Mouse (Mus musculus) hindbrain, embryonic 15.5 days (tissue): ENCODE measurements at regions not wholly inside any gene's neighbourhood (a gene's known extent, or its start where the extent isn't known, plus 50 kb on each side); places are given as distances from the start of the nearest gene placed in this dataset.

ENCODE experiments used
- ATAC-seq: fragments of 200-750 bp; cut with Nextera tagmentation; 2 replicates; pipeline ENCODE4 v1.8.0; 2017; ENCODE audit warnings: low read depth, moderate number of reproducible peaks, moderate TSS enrichment; ENCODE audit not compliant: low FRiP score
- H3K27ac ChIP-seq: fragments of 300-500 bp; sonication (generic); replicated peaks from 2 replicates; pipeline ENCODE4 v1.5.1; 2015; ENCODE audit warnings: mild to moderate bottlenecking, inconsistent platforms
- H3K27me3 ChIP-seq: fragments of 300-500 bp; sonication (generic); 2 replicates; pipeline ENCODE4 v1.6.1; 2015; ENCODE audit warnings: control low read depth, inconsistent platforms
- H3K36me3 ChIP-seq: fragments of 300-500 bp; sonication (generic); 2 replicates; pipeline ENCODE4 v1.6.1; 2015; ENCODE audit warnings: control low read depth, inconsistent platforms
- H3K4me1 ChIP-seq: fragments of 300-500 bp; sonication (generic); replicated peaks from 2 replicates; pipeline ENCODE4 v1.6.1; 2015; ENCODE audit warnings: control low read depth, inconsistent platforms
- H3K4me2 ChIP-seq: fragments of 300-500 bp; sonication (generic); 2 replicates; pipeline ENCODE4 v1.6.1; 2015; ENCODE audit warnings: moderate library complexity, mild to moderate bottlenecking, inconsistent platforms
- H3K4me3 ChIP-seq: fragments of 300-500 bp; sonication (generic); 2 replicates; pipeline ENCODE4 v1.5.1; 2015; ENCODE audit warnings: mild to moderate bottlenecking, inconsistent platforms
- H3K9ac ChIP-seq: fragments of 300-500 bp; sonication (generic); 2 replicates; pipeline ENCODE4 v1.6.1; 2015; ENCODE audit warnings: inconsistent platforms
- H3K9me3 ChIP-seq: fragments of 300-500 bp; sonication (generic); 2 replicates; pipeline ENCODE4 v1.6.1; 2016; ENCODE audit warnings: control low read depth, inconsistent platforms
- WGBS: fragments of 180-500 bp; shearing (Covaris S2); methylation state at CpG from one replicate; pipeline ENCODE4 v1.1.7; 2015; 5-methylcytosine and 5-hydroxymethylcytosine counted together

DNA sequence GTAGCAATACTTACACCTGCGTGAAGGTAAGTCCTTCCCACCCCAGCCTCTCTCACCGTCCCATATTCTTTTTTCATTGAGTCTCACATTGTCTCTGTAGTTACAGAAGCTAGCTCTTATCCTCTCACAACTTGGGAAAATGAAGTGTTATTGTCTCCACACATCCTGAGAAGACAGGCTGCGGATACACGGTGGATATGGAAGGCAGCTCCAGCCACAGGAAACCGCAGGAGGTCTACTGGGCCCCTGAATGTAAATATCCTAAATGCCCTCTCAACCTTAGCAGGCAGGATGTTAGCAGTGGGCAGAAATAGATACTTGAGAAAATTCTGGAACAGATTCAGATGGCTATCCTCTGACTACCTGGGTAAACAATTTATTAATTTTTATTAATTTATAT, 73.8 kb upstream of the Zfp703 start:
- Histone ChIP-seq H3K4me2 (no peak overlapping the region), H3K4me3 (no peak overlapping the region), H3K27me3 (no peaks in the 10 kb centered on the region), H3K9ac (no peak overlapping the region), H3K27ac (no peak overlapping the region), H3K9me3 (no peaks in the 10 kb centered on the region), H3K36me3 (no peaks in the 10 kb centered on the region), H3K4me1 (no peaks in the 10 kb centered on the region)
- 74% methylated on average over 5 of the region's 5 CpGs for WGBS
- ATAC-seq = no peak

GRCm38 (mm10) chr8:26906257-26906656, 70.9 kb upstream of the Zfp703 start:
- Histone ChIP-seq H3K27ac (no peak overlapping the region), H3K27me3 (no peaks in the 10 kb centered on the region), H3K4me1 (no peaks in the 10 kb centered on the region), H3K36me3 (no peaks in the 10 kb centered on the region), H3K4me2 (no peak overlapping the region), H3K4me3 (no peak overlapping the region), H3K9ac (no peak overlapping the region), H3K9me3 (no peaks in the 10 kb centered on the region)
- no peak for ATAC-seq
- WGBS = 87% methylated on average over 4 of the region's 4 CpGs

GRCm38 (mm10) chr8:26907347-26908170, 69.6 kb upstream of the Zfp703 start:
- H3K9me3 ChIP-seq = no peaks in the 10 kb centered on the region
- H3K27me3 ChIP-seq = no peaks in the 10 kb centered on the region
- H3K4me2 ChIP-seq = no peak overlapping the region
- no peak overlapping the region for H3K4me3 ChIP-seq
- H3K4me1 ChIP-seq = no peaks in the 10 kb centered on the region
- ATAC-seq = no peak
- H3K27ac ChIP-seq = no peak overlapping the region
- no peaks in the 10 kb centered on the region for H3K36me3 ChIP-seq
- WGBS = 76% methylated on average over 8 of the region's 8 CpGs
- no peak overlapping the region for H3K9ac ChIP-seq

GRCm38 (mm10) chr8:26910186-26910585, 66.9 kb upstream of the Zfp703 start:
- H3K27me3 ChIP-seq = no peaks in the 10 kb centered on the region
- WGBS = 80% methylated on average over 3 of the region's 3 CpGs
- ATAC-seq = no peak
- H3K9me3 ChIP-seq = no peaks in the 10 kb centered on the region
- no peak overlapping the region for H3K27ac ChIP-seq
- H3K36me3 ChIP-seq = no peaks in the 10 kb centered on the region
- no peak overlapping the region for H3K4me2 ChIP-seq
- H3K4me3 ChIP-seq = no peak overlapping the region
- no peaks in the 10 kb centered on the region for H3K4me1 ChIP-seq
- H3K9ac ChIP-seq = no peak overlapping the region

DNA sequence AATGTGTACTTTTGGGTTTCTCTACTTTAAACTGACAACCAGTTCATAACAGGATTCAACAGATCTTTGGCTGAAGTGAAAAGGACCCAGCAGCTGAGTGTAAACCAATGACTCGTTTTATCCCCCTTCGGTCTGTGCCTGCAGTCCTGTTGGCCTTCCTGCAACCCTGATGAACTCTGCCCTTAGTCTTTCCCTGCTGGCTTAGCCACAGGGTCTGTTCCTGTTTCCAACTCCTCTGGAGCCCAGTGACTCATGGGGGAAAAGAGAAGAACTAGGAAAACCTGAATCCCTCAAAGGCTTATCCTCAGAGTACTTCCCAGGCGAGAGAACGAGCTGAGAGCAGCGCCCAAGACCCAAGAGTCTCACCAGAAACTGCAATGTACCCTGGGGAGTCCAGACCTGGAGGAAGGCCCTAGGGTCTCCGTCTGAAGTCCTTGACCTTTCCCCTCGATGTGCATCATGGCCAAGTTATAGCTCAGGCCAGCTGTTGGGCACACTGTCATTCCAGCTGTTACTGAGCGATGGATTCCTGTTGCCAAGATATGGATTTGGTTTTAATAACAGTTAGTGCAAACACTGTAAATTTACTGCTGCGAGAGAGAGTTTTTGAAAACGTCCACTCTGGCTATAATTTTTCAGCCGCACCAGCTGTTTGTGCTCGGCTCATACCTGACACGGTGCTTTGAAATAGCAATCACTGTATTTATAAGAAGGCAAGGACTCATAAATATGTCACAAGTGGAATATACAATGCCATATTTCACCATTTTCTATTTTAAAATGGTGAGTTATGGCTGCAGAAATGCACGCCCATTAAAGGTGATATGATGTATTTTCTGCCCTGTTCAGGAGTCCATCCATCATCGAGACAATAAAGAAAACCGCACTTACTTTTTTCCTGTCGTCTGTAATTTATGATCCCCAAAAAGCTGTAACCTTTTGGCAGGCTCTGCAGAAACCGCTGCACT, 63.3 kb upstream of the Zfp703 start:
- Histone ChIP-seq H3K4me2 (no peak overlapping the region), H3K27ac (no peak overlapping the region), H3K36me3 (no peaks in the 10 kb centered on the region), H3K4me1 (no peaks in the 10 kb centered on the region), H3K4me3 (no peak overlapping the region), H3K27me3 (no peaks in the 10 kb centered on the region), H3K9me3 (no peaks in the 10 kb centered on the region), H3K9ac (no peak overlapping the region)
- no peak for ATAC-seq
- 73% methylated on average over 18 of the region's 18 CpGs for WGBS

DNA sequence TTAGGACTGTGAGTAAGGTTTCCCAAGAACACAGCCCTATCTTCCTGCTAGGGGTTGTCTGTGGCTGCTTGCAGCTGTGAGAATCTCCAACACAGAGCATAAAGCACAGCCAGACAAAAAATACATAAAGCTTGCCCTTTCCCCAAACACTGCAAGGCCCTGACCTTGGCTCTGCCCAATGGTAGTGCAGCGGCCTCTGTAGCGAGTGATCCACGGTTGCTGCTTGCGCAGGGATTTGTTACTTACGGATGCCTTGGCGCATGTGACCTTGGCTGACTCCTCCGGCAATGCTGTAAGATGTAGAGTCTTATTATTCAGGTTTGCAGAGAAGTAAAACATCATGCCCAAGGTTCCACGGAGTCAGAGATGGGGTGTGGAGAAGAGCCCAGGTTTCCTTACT, 61.4 kb upstream of the Zfp703 start:
- Histone ChIP-seq H3K27me3 (no peaks in the 10 kb centered on the region), H3K36me3 (no peaks in the 10 kb centered on the region), H3K27ac (no peak overlapping the region), H3K9me3 (no peaks in the 10 kb centered on the region), H3K9ac (no peak overlapping the region), H3K4me3 (no peak overlapping the region), H3K4me2 (no peak overlapping the region), H3K4me1 (no peaks in the 10 kb centered on the region)
- no peak for ATAC-seq
- 89% methylated on average over 8 of the region's 8 CpGs for WGBS

DNA sequence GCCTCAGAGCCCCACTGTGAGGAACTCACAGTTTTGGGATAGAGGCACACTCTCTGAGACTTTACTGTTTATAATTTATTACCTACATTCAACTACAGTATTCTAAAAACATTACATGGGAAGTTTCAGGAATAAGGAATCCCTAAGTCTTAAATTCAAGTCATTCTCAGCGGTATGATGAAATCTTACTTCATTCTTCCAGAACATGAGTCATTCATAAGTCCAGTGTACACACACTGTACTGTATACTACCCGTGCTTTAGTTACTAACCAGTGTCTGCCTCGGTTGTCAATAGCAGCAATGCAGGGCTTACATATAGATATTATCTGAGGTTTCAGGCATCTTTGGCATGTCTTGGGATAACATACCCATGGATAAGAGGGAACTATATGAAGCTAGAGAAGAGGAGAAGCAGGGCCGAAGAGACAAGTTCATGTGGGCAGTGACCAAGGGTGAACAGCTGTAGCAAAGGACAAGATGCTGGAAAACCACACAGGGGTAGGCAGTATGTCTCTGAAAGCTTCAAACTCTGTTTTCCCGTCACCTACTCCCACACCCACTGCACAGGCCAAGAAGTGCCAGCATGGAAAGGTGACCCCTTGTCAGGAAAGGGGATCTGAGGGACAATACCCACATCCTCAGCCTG, 55.5 kb upstream of the Zfp703 start:
- no peak overlapping the region for H3K27ac ChIP-seq
- no peaks in the 10 kb centered on the region for H3K4me1 ChIP-seq
- WGBS = 93% methylated on average over 5 of the region's 5 CpGs
- no peaks in the 10 kb centered on the region for H3K9me3 ChIP-seq
- H3K27me3 ChIP-seq = no peaks in the 10 kb centered on the region
- no peak overlapping the region for H3K4me2 ChIP-seq
- no peak overlapping the region for H3K4me3 ChIP-seq
- H3K36me3 ChIP-seq = no peaks in the 10 kb centered on the region
- no peak for ATAC-seq
- H3K9ac ChIP-seq = no peak overlapping the region

- Histone ChIP-seq H3K4me2 (no peak overlapping the region), H3K27ac (no peak overlapping the region), H3K4me1 (no peaks in the 10 kb centered on the region), H3K4me3 (no peak overlapping the region), H3K9ac (no peak overlapping the region), H3K27me3 (no peaks in the 10 kb centered on the region), H3K9me3 (no peaks in the 10 kb centered on the region), H3K36me3 (no peaks in the 10 kb centered on the region)
- no peak for ATAC-seq
- WGBS = 94% methylated on average over 5 of the region's 5 CpGs
Observed at GRCm38 (mm10) chr8:26922178-26922540, 55.0 kb upstream of the Zfp703 start.

DNA sequence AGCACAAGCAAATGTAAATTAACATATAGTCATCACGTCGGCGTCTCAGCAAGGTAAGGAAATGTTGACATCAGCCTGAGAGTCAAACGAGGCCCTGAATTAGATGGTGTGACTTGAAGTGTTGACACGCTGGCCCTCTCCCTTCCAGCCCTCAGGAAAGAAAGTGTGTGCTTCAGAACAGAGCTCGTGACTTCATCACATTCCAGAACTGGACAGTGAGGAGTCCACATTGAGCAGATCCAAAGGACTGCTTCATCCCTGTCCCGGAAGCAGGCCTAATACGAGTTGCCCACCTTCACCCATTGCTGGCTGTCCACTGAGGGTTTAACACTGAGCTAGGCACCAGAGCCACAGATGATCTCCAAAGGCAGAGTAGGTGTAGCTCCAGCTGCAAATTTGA, 54.0 kb upstream of the Zfp703 start:
- Histone ChIP-seq H3K4me1 (no peaks in the 10 kb centered on the region), H3K9ac (no peak overlapping the region), H3K27me3 (no peaks in the 10 kb centered on the region), H3K9me3 (no peaks in the 10 kb centered on the region), H3K27ac (no peak overlapping the region), H3K4me2 (no peak overlapping the region), H3K36me3 (no peaks in the 10 kb centered on the region), H3K4me3 (no peak overlapping the region)
- ATAC-seq = no peak
- WGBS = 89% methylated on average over 8 of the region's 8 CpGs
